Comparison of ENCODE assay signal across 17 mouse cellular contexts in genomic region chr4:139247966-139248365, GRCm38 (mm10). TPM values are rescaled to one million over a fixed set of nuclear protein-coding genes. Genes with fewer than 3 reads are reported as not detected.
A peak's percentile ranks its signal among the peaks of the same experiment; 100 is the strongest.
DNase-seq lines count a peak whose midpoint lies in the region; ATAC-seq and TF ChIP-seq lines count a peak whose summit lies in the region.
"Had no signal": no experiment of that assay in that cellular context is flagged by ENCODE, and none has a peak within 500 bp of the region (broad histone marks: within the 10 kb centered on the region; RNA-seq: fewer than 3 reads in every experiment).

No protein-coding gene starts in this region.

- 50% methylated on average over 7 of the region's 7 CpGs for WGBS in lung, embryonic 16.5 days
- WGBS in intestine, postnatal 0 days: 34% methylated on average over 7 of the region's 7 CpGs
- 47% methylated on average over 7 of the region's 7 CpGs for WGBS in stomach, embryonic 16.5 days

- H3K9me3 ChIP-seq in lung, embryonic 16.5 days (ENCODE audit: control insufficient read depth, low read length): no peaks in the 10 kb centered on the region
- H3K9me3 ChIP-seq in intestine, postnatal 0 days (ENCODE audit: control insufficient read depth): no peaks in the 10 kb centered on the region
- no peaks in the 10 kb centered on the region for H3K9me3 ChIP-seq in stomach, embryonic 16.5 days (replicated peaks; ENCODE audit: control insufficient read depth, low read length)
- H3K9me3 ChIP-seq: heart, embryonic 15.5 days; hindbrain, embryonic 12.5 days; midbrain, embryonic 12.5 days; neural tube, embryonic 15.5 days had no signal

- peak overlapping the region; percentile 95 for H3K27ac ChIP-seq in lung, embryonic 16.5 days (ENCODE audit: low read length)
- peak overlapping the region; percentile 57 for H3K27ac ChIP-seq in intestine, postnatal 0 days (ENCODE audit: low read depth, low read length)
- peak overlapping the region; percentile 25; the same call in 1 of the 2 replicates for H3K27ac ChIP-seq in stomach, embryonic 16.5 days (ENCODE audit: low read length)
- H3K27ac ChIP-seq: neural tube, embryonic 15.5 days had no signal

- no peak overlapping the region for H3K4me3 ChIP-seq in lung, embryonic 16.5 days (ENCODE audit: low read length)
- H3K4me3 ChIP-seq in intestine, postnatal 0 days (ENCODE audit: low read depth, low read length): no peak overlapping the region
- H3K4me3 ChIP-seq in stomach, embryonic 16.5 days (replicated peaks; ENCODE audit: low read length): no peak overlapping the region
- H3K4me3 ChIP-seq: heart, embryonic 15.5 days; hindbrain, embryonic 12.5 days; midbrain, embryonic 12.5 days; neural tube, embryonic 15.5 days had no signal

- no peak for TF ChIP-seq CTCF in intestine, postnatal 0 days (IDR thresholded peaks at IDR 0.05; ENCODE audit: low read depth)

- H3K4me2 ChIP-seq in lung, embryonic 16.5 days (ENCODE audit: low read depth, low read length): no peak overlapping the region
- no peak overlapping the region for H3K4me2 ChIP-seq in intestine, postnatal 0 days (replicated peaks; ENCODE audit: low read depth)
- H3K4me2 ChIP-seq in stomach, embryonic 16.5 days (ENCODE audit: low read depth, low read length): no peak overlapping the region
- H3K4me2 ChIP-seq: heart, embryonic 15.5 days; hindbrain, embryonic 12.5 days; midbrain, embryonic 12.5 days; neural tube, embryonic 15.5 days had no signal

- intact Hi-C loops in gastrocnemius, postnatal 14 days (cut with DNase I; ENCODE audit: low total_unique reads): no loop called here

- 0 out of 2 replicates have a peak overlapping the region, but pooled peaks have one; percentile 5 for H3K9ac ChIP-seq in lung, embryonic 16.5 days (ENCODE audit: low read length)
- no peak overlapping the region for H3K9ac ChIP-seq in intestine, postnatal 0 days (ENCODE audit: low read depth, low read length)
- no peak overlapping the region for H3K9ac ChIP-seq in stomach, embryonic 16.5 days (ENCODE audit: low read length)
- H3K9ac ChIP-seq: forebrain, postnatal 0 days; heart, embryonic 15.5 days; hindbrain, embryonic 12.5 days; midbrain, embryonic 12.5 days; neural tube, embryonic 15.5 days had no signal

- H3K36me3 ChIP-seq in lung, embryonic 16.5 days (ENCODE audit: control insufficient read depth, insufficient read depth, low read length): peaks cover 4% of the 10 kb centered on the region
- peaks cover 12% of the 10 kb centered on the region for H3K36me3 ChIP-seq in intestine, postnatal 0 days (ENCODE audit: control insufficient read depth, insufficient read depth)
- H3K36me3 ChIP-seq in stomach, embryonic 16.5 days (ENCODE audit: control insufficient read depth, insufficient read depth, low read length): no peaks in the 10 kb centered on the region
- H3K36me3 ChIP-seq: heart, embryonic 15.5 days; hindbrain, embryonic 12.5 days; midbrain, embryonic 12.5 days; neural tube, embryonic 15.5 days had no signal

- ATAC-seq in lung, embryonic 16.5 days (ENCODE audit: low read depth): no peak
- ATAC-seq in intestine, postnatal 0 days: no peak
- no peak for ATAC-seq in stomach, embryonic 16.5 days (ENCODE audit: insufficient read depth, low FRiP score)
- ATAC-seq: forebrain, postnatal 0 days had no signal

- peak; percentile 37 for DNase-seq in gastrocnemius, postnatal 14 days
- no peak for DNase-seq in gastrocnemius, adult 8-10 months (ENCODE audit: low spot score in 2 of 2)
- no peak for DNase-seq in lung, postnatal 14 days
- no peak for DNase-seq in natural killer cell, adult 2 months (ENCODE audit: low spot score in 2 of 2)
- DNase-seq in B cell, adult 2 months: no peak
- DNase-seq: adrenal gland, postnatal 10 days; cerebellum, adult 11-12 months; cerebellum, postnatal 25 days; forebrain, postnatal 0 days; thymus, adult 18-20 months had no signal

- no peaks in the 10 kb centered on the region for H3K27me3 ChIP-seq in lung, embryonic 16.5 days (ENCODE audit: control insufficient read depth, insufficient read depth, low read depth, low read length)
- no peaks in the 10 kb centered on the region for H3K27me3 ChIP-seq in intestine, postnatal 0 days (replicated peaks; ENCODE audit: control insufficient read depth, insufficient read depth, low read length)
- no peaks in the 10 kb centered on the region for H3K27me3 ChIP-seq in stomach, embryonic 16.5 days (ENCODE audit: control insufficient read depth, insufficient read depth, low read length)
- H3K27me3 ChIP-seq: heart, embryonic 15.5 days; hindbrain, embryonic 12.5 days; midbrain, embryonic 12.5 days; neural tube, embryonic 15.5 days had no signal

- peaks cover 48% of the 10 kb centered on the region for H3K4me1 ChIP-seq in lung, embryonic 16.5 days (replicated peaks; ENCODE audit: control insufficient read depth, insufficient read depth, low read length)
- peaks cover 33% of the 10 kb centered on the region for H3K4me1 ChIP-seq in intestine, postnatal 0 days (replicated peaks; ENCODE audit: control insufficient read depth, insufficient read depth, low read length)
- peaks cover 35% of the 10 kb centered on the region for H3K4me1 ChIP-seq in stomach, embryonic 16.5 days (ENCODE audit: control insufficient read depth, insufficient read depth, low read length)

RNA-seq across cellular contexts. Expression of gene Capzb, which starts 55.3 kb away (rescaled TPM):
- 100 to 1,000 TPM; 590 to 617 TPM for total RNA-seq in gastrocnemius, postnatal 14 days (2021)
- 100 to 1,000 TPM; 439 to 500 (median 472) TPM for total RNA-seq in gastrocnemius, adult 8-10 months (2022)
- 454 and 473 TPM in 2 replicates for polyA plus RNA-seq in lung, embryonic 16.5 days (2015; fragmentation: Nextera tagmentation; extraction: Ambion mirVana)
- 299 and 306 TPM in 2 replicates for polyA plus RNA-seq in intestine, postnatal 0 days (2015; fragmentation: Nextera tagmentation; extraction: Ambion mirVana)
- 421 and 434 TPM in 2 replicates for polyA plus RNA-seq in stomach, embryonic 16.5 days (2015; fragmentation: Nextera tagmentation; extraction: Ambion mirVana)

Comparison
In these comparisons a context has a peak if more than half of its experiments do, and no peak if none do; other contexts are left out.
1. H3K27ac ChIP-seq: peak in every context shown above with its lines; median percentile 95 in lung, embryonic 16.5 days; 57 in intestine, postnatal 0 days; 25 in stomach, embryonic 16.5 days.